Mouse (Mus musculus) ovary, postnatal 14 days (tissue): ENCODE measurements around the gene Psma5.

Source experiments
- DNase-seq: peaks from one replicate; pipeline ENCODE4 v3.0.0; 2022; ENCODE audit warnings: low spot score

Psma5 gene

DNA sequence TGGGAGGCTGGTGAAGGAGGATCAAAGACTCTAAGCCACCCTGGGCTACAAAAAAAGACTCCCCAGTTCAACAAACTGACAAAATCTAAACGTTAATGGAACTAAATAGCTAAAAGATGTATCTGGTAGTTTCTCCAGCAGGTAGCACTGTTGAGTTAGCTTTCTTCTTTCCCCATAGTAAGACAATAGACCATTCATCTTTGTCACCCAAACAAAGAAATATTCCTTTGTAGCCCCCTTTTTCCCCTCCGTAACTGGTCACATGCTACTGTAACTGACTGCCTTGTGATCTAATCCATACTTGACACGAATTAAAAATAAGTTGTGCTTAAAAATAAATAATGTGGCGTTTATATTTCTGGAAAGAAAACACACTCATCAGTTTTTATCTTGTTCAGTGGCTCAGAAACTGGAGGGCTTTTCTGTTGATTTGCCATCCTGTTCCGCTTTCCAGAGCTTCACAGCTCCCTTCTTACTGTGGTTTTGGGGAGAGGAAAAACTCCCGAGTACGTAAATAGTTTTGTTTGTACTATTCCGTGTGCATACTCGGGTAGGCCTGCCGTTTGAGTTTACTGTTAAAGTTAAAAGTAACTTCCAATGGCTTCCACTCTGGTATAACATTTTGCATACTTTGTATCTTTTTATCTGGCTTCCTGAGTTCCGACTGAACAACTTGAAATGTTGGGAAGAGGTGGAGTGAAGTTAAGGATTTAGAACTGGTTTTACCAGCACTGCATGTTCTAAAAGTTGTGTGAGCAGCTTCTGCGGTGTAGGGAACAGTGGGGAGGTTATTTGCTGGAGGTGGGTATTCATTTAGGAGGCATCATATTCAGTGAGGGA is 25.9 kb downstream of the Psma5 start:
- no peak for DNase-seq

DNA sequence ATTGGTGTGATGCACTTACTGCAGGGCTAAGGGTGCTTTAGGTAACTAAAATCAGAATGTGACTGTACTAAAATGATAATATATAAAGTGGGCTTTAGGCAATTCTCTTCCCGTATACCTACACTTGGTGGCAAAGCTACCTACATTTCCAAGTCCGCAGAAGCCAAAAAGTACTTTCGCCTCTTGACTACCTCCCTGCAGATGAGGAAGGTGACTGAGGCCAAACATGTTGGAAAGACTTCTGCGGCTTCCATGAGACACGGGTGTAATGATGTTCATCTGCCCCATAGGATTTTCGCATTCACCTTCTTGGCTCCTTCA is 26.5 kb downstream of the Psma5 start:
- DNase-seq, result no peak

DNA sequence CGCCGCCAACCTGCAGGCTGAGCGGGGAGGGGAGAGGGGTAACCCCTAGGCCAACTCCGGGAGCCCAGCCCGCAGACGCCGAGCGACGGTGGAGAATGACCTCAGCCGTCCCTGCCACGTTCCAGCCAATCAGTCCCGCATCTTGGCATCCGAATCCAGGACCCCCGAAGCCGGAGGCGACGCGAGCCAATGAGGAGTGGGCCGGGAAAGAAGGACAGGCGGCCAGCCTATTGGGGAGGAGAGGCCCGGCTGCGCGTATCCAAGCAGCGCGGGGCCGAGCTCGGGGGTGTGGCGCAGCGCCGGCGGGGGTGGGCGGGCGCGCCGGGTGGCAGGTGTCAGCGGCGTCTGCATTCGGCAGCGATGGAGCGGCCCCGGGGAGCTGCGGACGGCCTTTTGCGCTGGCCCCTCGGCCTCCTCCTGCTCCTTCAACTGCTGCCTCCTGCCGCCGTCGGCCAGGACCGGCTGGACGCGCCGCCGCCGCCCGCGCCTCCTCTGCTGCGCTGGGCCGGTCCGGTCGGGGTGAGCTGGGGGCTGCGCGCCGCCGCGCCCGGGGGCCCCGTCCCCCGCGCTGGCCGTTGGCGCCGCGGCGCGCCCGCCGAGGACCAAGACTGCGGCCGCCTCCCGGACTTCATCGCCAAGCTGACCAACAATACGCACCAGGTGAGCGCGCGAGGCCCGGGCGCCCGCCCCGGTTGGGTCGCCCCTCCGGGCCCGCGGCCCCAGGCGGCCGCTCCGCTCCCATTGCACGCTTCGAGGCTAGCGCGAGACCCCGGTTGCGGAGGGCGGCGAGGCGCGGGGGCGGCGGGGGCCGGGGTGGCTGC is 27.3 kb downstream of the Psma5 start, which contains the start of gene Sort1:
Sort1 (plus strand) TSS at position 302 of the 821 bp plus-strand sequence.
- peak; percentile 65 for DNase-seq

DNA sequence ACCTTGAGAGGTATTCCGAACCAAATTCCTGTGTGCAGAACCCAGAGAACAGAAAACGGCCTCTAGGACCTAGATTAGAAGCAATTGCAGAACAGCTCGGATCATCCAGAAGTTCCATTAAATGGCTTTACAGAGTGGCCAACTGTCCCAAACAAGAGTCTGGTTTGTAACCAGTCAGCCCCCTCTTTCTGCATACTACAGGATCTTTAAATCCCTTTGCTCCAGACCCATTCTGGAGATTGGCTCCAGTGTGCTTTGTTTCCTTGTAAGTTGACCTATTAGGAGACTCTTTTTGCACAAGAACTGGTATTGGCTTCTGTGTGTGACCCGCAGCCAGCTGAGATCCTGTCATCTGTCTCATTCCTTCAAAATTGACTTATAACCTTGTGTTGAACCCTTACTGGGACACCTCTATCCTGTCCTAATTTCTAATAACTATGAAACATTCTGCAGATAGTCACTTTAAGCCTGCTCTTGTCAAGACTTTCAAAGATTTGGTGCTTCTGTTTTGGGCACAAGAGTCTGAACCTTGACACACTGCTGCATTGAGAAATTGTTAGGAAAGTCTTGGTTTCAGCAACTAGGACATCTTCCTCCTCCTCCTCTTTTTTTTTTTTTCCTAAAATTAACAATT is 28.5 kb downstream of the Psma5 start:
- no peak for DNase-seq

DNA sequence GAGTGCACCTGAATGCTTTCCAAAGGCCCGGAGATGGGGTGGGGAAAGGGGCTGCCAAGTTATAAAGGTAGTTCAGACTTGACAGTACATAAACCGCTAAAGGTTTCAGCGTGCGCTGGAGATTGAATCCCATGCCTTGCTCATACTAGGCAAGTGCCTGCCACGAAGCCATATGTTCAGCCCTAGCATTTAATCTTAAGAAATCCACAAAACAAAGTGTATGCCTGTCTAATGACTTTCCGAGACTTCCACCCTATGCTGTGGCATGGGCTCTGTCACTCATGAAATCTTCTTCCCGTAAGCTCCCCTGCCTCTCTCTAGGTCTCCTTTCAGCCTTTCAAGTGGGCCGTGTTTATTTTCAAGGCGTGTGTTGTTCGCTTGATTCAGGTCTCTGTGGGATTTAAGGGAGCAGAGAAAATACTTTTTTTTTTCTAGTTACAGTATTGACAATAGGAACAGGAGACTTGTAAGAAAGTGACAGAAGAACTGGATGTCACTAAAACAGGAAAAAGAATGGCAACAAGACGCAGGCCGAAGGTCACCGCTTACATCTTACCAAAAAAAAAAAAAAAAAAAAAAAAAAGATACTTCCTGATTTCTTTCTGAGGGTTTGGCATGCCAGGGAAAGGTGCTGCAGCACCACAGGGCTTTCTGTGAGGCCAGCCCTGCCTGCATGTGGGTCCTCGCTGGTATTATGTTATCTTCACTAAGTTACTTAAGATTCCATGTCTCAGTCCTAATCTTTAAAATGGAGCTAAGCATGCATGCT is 30.1 kb downstream of the Psma5 start:
- DNase-seq, result no peak

DNA sequence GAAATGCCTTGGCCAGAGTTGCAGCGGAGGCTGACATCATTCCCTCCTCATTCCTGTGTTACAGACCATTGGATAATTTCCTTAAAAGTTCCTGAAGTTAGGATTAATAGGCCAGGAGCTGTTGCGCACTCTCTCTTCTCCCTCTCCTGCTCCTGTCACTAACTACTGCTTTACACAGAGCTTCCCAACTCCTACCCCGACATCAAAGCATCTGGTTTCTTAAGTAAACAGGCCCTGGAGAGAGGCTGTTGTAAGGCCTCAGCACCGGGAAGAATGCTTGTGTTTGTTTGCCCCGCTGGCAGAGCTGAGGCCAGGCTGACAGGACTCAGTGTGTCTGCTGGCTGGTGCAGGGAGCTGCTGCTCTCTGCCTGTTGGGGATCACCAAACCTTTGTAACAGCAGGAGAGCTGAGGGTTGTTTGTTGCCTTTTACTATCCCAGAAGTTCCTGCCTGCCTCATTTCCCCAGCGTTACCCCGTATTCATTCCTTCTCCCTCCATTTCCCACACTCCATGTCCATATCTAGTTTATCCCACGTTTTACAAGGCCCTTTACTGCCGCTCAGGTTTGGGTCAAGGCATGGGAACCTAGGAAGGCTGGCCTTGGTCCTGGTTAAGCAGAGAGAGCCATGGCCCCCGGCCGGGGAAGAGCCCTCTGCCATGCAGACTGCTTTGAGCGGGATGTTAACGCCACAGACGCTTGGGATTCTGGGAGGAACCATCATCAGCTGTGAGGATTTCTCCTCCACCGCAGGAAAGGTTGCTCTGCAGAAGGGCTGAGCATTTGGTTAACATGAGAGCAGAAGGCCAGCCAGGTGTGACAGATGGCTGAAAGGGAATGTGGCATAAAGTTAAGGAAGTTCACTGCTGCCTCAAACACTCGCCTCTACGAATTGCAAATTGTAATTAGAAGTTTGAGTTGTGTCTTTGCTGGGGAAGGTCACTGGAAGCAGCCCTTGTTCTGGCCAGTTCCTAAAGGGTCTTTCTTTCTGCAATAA is 31.4 kb downstream of the Psma5 start:
- DNase-seq, result no peak

DNA sequence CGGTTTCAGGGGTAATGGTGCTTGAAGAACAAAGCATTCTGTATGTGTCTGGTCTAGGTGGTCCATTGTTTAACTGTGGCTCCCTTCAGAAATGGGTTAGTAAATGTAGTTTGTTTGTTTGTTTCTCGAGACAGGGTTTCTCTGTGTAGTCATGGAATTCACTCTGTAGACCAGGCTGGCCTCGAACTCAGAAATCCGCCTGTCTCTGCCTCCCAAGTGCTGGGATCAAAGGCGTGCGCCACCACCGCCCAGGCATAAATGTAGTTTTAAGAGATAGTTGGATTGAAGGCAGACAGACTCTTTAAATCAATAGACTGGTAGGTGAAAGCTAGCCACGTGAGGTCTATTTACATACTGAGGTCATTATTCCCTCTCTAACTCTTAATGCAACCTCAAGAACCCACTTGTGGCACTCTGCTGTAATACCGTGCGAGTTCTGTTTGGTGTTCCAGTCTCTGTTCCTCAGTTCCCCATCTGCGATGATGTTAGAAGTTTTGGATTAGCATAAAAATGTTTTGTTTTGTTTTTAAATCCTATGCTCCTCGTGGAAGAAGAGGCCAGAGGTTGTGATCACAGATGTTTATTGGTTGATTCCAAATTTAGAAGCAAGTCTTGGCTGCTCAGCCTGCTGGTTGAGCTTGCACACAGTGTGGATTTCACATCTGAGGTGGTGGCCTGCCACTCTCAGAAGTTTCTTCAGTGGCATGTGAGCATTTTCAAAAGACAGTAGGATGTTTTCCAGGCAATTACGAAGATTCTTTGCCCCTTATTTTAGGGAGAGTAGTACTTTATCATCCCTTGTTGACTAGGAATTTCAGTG is 32.8 kb downstream of the Psma5 start:
- DNase-seq, result no peak

DNA sequence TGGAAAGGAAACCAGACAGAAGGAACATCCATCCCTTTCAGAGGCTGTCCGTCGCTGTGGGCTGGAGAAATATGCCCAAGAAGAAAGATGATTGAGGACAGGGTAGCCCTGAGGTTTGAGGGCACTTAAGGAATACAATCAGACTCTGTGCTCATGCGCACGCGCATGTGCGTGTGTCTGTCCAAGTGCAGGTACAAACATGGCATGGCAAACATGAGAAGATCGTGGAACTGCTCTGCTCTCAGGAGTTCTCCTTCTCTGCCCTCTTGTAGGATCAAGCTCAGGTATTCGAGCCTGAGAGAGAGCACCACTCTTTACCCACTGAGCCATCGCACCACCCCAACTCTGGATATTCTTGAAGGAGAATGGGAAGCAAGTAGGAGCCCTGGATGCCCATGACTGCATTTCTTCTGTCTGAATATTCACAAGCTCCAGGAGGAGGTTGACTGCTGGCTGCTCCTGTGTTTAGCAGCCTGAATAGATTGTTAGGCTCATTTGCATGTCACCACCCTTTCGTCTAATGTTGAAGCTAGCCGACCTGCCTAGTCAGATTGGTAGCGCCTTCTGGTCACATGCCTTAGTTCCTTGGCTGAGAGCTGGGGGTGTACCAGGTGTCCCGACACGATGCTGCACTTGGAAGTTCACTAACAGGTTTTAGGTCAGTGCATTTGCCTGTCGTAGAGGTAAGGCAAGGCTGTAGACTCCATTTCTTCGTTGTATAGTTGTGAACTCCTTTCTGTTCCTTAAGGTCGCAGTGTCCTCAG is 34.5 kb downstream of the Psma5 start:
- DNase-seq, result no peak

DNA sequence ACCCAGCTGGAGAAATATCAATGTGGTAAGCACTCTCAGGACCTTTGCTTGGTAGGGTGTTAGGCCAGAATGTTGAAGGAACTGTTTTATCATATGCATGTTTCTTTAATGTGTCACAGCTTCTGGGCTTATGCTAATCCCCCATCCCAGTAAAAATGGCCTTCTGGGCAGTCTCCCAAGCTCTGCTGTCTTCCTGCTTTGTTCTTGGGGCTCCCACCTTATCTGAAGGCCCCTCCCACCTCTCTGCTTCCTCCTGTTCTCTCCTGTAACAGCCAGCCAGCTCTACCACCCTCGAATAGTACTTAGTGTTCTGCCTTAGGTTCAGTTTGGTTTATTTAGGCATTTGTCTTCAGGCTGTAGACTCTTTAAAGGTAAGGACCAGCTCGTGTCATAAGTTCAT is 37.7 kb downstream of the Psma5 start:
- DNase-seq, result no peak

DNA sequence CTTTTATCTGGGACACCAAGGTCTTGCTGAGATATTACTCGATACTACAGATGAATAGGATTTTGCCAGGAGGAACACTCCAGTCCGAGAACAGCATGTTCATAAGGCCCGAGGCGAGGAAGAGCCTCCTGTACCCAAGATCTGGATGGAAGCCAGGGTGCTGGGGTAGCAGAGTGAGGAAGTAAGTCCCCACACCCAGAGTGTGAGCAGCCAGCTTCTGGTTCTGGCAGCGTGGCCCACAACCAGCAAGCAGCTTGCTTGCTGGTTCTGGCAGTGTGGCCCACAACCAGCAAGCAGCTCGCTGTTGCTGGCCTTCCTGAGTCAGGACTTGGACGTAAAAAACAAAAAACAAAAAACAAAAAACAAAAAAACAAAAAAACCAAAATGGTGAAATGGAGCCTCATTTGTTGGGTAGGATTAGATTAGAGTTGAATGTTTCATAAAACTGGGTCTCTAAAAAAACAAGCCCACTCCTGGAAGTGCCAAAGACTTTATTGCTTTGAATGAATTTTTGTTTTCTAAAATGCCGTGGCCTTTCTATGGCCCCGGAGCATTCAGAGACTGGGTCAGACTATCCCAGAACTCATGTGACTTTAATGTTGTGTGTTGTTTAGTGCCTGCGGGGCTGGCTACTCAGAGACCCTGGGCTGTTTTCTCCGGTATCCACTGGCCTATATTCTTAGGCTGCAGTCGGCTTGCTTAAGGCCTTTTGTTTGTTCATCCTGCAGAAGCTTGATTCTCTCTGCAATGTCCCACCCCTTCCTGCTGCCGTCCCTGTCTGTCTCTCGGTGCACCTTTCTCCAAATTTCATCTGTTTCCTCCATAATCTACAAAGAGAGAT is 38.9 kb downstream of the Psma5 start:
- DNase-seq, result no peak

DNA sequence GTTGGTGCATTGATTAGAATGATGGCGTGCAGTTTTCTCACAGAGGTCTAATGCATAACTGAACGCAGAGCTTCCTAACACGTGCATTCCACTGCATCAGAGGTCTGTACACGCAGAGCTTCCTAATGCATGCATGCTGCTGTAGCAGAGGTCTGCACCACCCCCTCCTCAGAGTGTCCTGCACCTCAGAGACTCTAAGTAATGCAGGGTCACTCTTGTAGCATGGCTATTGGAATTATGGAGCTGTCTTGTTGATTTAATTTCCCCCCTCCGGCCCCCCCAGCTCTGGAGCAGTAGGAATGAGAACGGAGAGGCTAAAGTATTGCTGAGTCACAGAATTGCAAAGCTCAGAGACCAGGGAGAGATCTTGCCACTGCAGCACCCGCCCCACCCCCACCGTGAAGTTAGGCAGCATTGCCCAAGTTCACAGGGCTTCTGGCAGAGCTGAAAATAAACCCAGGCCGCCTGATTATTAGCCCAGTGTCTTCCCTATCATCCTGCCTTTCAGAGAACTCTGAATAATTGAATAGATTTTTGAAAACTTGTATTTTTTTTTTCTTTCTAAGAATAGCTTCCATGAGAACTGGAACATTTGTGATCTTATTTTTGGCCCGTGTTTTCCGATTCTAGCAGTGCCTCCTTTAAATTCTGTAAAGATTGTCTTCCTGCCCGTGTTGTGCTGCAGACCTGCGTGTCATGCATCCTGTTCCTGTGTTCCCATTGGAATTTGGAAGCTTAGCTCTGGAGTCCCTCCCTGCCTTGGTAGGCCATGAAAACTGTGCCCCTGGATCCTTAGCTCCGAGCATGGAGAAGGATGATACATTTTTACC is 39.7 kb downstream of the Psma5 start:
- DNase-seq, result no peak

DNA sequence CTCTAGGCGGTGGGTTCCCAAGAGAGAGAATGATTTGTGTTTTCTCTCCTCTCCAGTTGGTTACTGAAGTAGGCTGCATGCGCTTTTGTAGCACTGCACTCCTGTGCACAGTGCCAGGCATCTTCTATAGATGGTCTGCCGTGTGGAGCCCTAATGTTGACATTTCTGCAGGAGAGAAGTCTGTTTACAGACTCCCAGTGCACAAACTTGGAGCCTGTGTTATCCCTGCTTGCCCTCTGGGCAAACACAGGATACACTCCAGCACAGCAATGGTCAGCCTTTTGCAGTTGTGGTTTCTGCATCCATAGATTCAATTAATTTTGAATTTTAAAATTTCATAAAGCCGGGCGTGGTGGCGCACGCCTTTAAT is 40.3 kb downstream of the Psma5 start:
- DNase-seq, result no peak

DNA sequence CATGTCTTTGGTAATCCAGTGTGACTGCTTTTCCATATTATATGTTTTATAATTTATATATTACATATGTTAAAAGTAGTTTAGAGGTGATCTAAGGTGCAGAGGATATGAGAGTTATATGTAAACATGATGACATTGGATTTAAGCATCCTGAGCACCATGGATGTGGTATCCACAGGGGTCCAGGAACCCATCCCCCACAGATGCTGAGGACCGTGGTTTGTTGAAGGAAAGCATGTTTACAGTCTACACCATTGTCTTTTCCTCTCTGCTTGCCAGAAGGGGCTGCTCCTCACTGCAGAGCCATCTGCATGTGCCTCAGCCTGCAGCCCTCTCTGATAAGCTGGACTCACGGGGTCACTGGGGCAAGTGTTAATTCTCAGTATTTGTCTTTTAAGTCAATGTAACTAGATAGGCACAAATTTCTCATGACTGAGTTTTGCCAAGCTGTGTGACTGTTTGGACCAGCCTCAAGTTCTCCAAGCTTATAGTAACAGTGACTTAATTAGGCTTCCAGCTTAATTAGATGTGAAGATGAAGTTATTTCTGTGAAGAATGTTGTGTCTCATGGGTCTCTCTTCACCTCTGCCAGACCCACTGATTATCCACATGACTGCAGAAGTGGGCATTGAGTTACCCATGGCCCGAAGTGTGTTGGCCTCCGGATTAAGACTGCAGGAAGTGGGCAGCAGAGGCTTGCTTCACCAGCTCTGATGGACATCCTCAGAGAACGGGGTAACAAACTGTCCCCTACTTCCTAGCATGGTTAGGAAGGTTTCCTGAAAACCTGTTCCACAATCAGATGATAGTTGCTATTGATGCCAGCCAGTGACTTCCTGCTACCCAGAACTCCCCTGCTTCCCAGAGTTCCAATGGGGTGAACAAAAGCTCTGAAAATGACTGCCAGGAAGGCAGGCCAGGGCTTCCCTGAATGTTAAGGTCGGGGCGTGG is 41.2 kb downstream of the Psma5 start:
- no peak for DNase-seq

DNA sequence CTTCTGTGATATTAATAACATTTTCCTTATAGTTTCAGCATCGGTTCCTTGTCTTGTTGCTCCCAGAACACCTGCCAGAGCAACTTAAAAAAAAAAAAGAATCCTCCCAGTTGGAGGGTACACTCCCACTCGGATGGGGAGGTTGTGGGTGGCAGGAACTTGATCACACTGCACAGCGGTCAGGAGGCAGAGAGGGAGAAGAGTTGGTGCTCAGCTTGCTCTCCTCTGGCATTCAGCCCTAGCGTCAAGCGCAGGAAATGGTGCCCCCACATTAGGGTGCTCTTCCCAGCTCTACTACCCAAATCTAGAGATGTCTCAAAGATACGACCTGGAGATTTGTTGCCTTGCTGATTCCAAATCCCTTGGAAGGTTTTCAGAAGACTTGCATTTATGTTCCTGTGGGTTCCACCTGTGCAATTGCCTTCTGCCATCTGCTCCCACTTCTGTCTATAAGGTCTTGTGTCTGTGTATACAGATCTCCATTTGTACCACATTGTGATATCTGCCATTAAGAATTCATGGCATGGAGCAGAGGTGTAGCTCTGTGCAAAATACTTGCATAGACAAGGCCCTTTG is 43.8 kb downstream of the Psma5 start:
- DNase-seq, result no peak

DNA sequence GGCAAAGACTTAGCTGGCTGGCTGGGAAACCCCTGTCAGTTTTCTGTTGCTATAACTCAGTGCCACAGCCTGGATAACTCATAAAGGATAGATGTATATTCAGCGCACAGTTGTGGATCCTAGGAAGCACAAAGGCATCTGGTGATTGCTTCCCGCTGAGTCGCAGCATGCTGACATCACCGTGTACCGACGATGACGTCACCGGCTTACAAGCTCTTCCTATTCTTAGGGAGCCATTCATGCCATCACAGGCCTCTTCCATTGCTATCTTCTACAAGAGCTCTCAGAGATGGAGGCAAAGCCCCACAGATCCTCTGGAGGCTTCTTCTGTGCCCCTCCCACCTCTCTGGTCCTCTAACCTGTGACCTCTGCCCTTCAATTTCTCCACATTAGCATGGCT is 47.0 kb downstream of the Psma5 start:
- no peak for DNase-seq

DNA sequence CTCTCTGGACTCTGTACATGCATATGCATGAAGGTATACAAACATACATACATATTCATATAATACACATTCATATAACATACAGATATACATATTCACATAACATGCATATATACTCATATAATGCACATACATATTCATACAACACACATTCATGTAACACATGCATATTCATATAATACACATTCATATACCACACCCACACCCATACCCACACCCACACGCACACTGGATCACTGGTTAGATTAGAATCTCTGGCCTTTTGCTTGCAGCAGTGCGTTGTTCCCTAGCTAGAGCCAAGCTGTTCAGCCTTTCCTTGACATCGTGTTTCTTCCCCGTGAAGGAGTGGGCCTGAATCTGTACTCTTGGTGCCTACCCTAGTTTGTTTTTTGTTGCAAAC is 48.0 kb downstream of the Psma5 start:
- DNase-seq, result no peak
